Mouse (Mus musculus): ENCODE measurements at regions not wholly inside any gene's neighbourhood (a gene's known extent, or its start where the extent isn't known, plus 50 kb on each side); places are given as distances from the start of the nearest gene placed in this dataset.
"Not testable (repeated sequence)": the region's sequence is repeated elsewhere in the genome, so short reads cannot be mapped to it uniquely, and the experiment has no call there.

- DNase-seq = no peak
These were observed 50.3 kb upstream of the Arl4c start for GRCm38 (mm10) chr1:88752332-88752731.

- peak; percentile 46 for DNase-seq
These were observed 54.6 kb upstream of the Arl4c start for GRCm38 (mm10) chr1:88756658-88757057.

GRCm38 (mm10) chr1:88757162-88757561 lies 55.1 kb upstream of the Arl4c start:
- DNase-seq = no peak

- DNase-seq = no peak
These were observed 55.7 kb upstream of the Arl4c start for GRCm38 (mm10) chr1:88757746-88758145.

DNA sequence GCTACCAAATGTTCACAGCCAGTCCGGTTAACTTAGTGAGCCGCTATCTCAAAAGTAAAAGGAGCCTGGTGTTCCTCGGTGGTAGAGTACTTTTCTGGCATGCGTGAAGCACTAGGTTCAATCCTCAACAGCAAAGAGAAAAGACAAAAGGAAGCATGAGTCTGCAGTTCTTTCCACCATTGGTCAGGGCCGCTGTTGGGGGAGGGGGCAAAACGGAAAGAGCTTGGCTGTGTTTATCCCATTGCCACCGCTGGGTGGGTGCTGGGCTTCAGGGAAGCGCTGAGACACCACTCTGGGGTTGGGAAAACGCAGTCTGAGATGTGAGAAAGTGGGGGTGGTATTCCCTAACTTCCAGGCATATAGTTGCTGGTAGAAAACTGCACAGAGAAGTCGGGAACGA lies 58.6 kb upstream of the Arl4c start:
- DNase-seq = no peak

DNA sequence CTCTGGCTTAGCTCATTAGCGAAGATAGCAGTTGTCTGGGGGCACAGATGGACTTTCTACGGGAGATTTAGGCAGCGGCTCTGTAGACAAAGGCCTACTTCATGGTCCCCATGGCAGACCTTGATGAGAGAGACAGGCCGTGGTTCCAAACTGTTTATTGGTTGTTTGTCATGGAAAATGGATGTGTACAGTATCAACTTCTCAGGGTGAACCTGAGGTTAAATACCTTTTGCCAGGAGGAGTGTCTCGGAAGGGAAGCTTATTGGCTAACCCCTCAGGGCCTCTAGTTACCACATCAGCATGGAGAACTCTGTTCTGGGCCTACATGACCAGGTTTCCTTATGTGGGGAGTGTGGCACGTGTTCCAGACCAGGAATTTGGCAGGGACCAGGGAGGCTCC lies 59.1 kb upstream of the Arl4c start:
- no peak for DNase-seq

DNA sequence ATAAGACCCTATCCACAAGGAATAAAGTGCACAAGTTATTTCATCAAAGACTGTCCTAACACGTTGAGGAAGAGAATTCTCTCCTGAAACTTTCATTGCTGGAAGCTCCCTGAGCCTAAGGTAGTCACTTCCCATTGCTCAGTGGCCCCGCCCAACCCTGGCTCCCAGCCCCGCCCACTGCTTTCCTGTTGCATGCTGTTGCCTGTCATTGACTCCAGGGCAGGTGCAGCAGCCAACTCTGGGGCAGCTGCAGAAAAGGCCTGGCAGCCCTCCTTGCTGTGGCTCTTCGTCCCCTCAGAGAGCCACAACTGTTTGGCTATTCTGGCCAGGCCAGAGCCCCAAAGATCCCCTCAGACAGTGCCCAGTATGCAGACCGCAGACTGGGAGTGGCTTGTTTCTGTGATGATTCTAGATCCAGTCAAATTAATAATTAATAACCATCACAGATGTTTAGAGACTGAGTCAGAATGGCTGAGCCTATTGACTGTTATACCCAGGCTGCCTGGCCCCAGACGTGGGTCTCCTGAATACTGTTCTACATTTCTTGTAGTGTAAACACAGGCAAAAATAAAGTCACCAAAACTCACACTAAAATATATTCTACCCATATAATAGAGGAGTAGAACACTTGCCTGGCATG lies 61.8 kb upstream of the Arl4c start:
- no peak for DNase-seq

DNA sequence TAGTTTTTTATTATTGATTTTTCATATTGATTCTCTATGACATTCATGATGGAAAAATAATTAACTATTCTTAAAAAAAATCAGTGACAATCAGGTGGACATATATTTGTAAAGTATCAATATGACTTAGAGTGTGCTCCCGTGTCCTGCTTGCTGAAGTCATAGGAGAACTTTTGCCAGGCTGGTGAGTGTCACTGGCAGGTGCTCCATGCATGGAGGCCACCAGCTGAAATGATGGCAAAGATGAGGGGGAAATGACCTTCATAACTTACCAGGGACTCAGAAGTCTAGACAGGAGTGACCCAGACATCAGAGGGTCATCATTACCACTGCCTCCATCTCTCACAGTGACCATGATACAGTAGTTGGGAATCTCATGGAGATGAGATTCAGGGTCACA lies 62.5 kb upstream of the Arl4c start:
- no peak for DNase-seq

DNA sequence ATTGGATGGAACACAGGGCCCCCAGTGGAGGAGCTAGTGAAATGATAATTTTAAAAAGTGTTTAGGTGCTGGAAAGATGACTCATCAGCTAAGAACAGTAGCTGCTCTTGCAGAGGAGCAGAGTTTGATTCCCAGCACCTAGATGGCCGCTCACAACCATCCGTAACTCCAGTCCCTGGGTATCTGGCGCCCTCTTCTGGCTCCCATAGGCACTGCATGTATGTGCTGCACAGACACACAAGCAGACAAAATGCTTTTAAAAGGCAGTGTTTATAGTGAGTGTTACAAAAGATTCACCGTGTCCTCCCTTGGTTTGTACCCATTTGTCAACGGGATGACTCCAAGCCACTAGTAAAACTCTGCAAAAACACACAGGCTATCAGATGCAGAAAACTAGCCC lies 75.0 kb upstream of the Arl4c start:
- no peak for DNase-seq

- DNase-seq = no peak
These were observed 78.2 kb upstream of the Arl4c start for GRCm38 (mm10) chr1:88780262-88780661.

DNA sequence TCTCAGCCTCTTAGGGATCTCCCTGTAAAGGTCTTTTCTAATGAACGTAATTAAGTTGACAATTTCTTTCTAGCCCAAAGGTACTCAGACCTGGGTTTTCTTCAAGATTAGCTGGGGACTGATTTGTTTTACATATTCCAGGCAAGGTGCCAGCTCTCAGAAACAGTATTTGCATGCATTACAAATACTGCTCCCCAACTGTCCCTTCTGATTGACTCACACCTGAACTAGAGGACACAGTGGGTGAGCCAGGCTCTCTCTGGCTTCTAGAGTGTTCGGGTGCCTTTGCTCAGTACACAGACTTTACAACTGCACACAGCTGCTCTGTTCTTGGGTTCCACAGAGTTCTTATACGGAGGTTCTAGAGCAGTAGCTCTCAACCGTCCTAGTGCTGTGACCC lies 81.1 kb upstream of the Arl4c start:
- no peak for DNase-seq

DNA sequence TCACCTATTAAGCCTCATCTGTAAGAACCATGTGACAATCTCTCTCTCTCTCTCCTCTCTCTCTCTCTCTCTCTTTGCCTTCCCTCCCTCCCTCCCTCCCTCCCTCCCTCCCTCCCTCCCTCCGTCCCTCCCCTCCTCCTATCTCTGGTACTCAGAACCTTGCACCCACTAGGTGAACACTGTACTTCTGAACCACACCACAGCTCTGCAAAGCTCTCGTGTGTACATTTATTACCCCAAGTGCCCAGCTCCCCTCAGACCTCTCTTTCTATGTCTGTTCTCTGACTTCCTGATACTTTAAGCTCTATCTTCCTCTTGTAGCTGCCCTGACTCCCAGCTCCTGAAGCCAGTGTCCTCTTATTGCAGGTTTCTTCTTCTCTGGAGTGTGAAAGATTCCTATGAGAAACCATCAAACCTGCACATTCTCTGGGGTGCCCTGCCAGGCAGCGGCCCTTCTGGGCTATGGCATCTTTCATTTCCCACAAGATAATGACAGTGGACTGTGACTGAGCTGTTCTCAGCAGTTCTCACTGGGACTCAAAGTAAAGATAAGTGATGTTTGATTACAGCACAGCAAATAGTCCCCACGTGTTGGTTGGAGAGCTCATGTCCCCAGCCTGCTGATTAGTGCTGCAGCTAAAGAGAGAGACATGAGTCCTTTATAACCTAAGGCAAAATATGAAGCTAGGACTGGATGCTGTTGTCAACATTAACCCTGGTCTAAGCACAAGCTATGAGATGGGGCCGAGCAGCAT lies 83.0 kb upstream of the Arl4c start:
- DNase-seq = no peak

DNA sequence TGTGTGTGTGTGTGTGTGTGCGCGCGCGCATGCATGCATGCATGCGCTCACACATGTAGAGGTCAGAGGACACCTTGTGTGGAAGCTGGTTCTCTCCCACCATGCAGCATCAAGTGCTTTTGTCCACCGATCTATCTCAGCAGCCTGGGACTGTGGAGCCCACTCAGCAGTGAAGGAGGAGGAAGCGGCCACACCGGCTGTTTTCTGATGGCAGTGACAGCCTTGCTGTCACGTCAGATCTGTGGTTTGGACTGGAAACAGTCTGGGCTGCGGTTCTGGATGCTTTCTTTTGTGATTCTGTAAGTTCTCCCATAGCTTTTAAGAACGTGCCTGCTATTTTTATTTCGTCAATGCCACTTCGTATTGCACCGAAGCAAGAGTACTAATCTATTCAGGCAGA lies 84.0 kb upstream of the Arl4c start:
- no peak for DNase-seq

GRCm38 (mm10) chr1:88790674-88791073 lies 88.7 kb upstream of the Arl4c start:
- DNase-seq = no peak

GRCm38 (mm10) chr1:88794926-88795325 lies 92.9 kb upstream of the Arl4c start:
- DNase-seq = no peak

- DNase-seq = no peak
These were observed 96.5 kb upstream of the Arl4c start for GRCm38 (mm10) chr1:88798473-88798872.

DNA sequence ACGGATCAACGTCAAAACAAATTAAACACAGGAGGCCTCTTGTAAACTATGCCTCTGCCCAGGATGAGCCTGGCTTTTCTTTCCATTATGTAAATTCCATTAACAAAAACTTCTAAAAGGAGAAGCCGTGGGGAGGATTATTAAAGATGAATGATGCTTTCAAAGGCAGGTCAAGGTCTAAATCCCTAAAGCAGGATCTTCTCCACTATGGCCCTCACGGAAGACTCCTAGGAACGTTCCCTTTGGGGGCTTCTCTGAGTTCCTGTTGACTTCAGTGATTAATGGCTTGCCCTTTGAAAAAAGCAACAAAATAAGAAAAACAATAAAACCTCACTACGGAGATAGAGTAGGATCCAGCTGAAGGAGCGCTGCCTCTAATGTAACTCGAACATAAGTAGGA lies 96.9 kb upstream of the Arl4c start:
- no peak for DNase-seq

- DNase-seq = no peak
These were observed 97.3 kb upstream of the Arl4c start for GRCm38 (mm10) chr1:88799343-88799742.

GRCm38 (mm10) chr1:88799789-88800188 lies 97.8 kb upstream of the Arl4c start:
- no peak for DNase-seq

- DNase-seq = peak; percentile 21
These were observed 98.4 kb upstream of the Arl4c start for GRCm38 (mm10) chr1:88800411-88800810.

DNA sequence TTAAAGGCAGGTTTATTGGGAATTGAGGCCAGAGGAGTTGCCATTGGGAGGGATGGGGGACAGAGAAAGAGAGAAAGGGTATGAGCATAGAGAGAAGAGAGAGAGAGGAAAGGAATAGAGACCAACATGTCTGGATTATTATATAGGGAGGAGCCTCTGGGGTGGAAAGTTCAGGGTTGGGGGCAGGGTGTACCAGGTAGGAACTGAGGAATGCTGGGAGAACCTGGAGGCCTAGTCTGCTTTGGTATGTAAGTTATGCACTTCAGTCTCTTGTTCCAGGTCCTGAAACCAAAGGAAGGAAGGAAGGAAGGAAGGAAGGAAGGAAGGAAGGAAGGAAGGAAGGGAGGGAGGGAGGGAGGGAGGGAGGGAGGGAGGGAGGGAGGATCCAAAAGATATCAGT lies 99.1 kb upstream of the Arl4c start:
- DNase-seq = not testable (repeated sequence)

DNA sequence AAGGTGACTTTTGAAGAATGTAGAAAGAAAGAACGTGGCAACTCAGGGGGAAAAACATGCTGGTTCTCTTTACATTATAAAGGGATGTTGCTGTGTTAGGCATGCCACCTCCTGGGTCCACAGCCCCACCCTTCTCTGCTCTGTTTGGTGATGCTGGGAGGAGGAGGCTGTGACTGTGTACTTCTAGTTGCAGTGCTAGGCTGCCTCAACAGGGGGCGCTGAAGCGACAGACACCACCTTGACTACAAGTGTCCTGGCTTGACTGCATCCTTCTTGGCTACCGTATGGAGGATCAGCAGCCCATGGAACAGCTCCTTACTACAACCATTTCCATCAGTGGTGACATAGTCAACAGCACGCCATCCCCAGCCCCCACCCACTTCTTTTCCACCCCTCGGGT lies 104.9 kb upstream of the Arl4c start:
- peak; percentile 47 for DNase-seq

- no peak for DNase-seq
These were observed 105.9 kb upstream of the Arl4c start for GRCm38 (mm10) chr1:88807901-88808300.

- DNase-seq = no peak
These were observed 106.5 kb upstream of the Arl4c start for GRCm38 (mm10) chr1:88808508-88808907.

DNA sequence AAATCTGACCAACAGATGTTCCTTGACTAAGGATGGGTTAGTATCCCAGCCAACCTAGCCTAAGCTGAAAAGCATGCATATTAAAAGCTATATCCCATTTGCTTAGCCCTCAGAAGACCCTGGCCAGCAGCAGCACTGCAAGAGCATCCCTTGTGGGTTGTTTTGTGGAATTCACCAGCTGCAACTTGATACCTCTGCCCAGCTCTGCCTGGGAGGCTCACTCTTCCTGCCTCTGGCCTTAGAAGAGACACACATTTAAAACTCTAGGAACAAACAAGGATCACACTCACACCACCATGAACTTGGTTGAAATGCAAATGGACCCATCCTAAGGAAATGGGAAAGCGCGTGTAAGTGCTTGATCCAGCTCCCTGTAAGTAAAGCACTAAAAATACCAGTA lies 107.7 kb upstream of the Arl4c start:
- DNase-seq = no peak

Data from kidney, adult 18-20 months (tissue).